Mouse (Mus musculus) MEL (cell line): ENCODE measurements around the gene Ldhb.

Source experiments
- CTCF ChIP-seq, 3 experiments: IDR thresholded peaks in 2 of 3; conservative IDR thresholded peaks in 1 of 3; 2 replicates each; pipeline ENCODE4 v1.5.1; 2011 to 2012; ENCODE audit warnings: low read length in 3 of 3, low read depth in 2 of 3, mild to moderate bottlenecking in 2 of 3, improper control_type of control experiment in 1 of 3, inconsistent platforms in 1 of 3, mixed read lengths in 1 of 3, moderate library complexity in 1 of 3; ENCODE audit not compliant: control insufficient read depth in 1 of 3, insufficient read depth in 1 of 3, poor library complexity in 1 of 3, severe bottlenecking in 1 of 3
- E2F4 ChIP-seq: IDR thresholded peaks from 2 replicates; pipeline ENCODE4 v1.6.1; 2011; ENCODE audit warnings: low read depth, low read length, improper control_type of control experiment, borderline replicate concordance
- EP300 ChIP-seq, 2 experiments: IDR thresholded peaks; 2 replicates each; pipeline ENCODE4 v1.6.1; 2011; ENCODE audit warnings: improper control_type of control experiment in 2 of 2, low read length in 2 of 2, low read depth in 1 of 2, mild to moderate bottlenecking in 1 of 2
- GABPA ChIP-seq: IDR thresholded peaks from 2 replicates; pipeline ENCODE4 v1.6.1; 2012; ENCODE audit warnings: low read depth, mild to moderate bottlenecking, inconsistent platforms, low read length, improper control_type of control experiment, moderate library complexity
- JUND ChIP-seq: IDR thresholded peaks from 2 replicates; pipeline ENCODE4 v1.6.1; 2011; ENCODE audit warnings: low read depth, mild to moderate bottlenecking, improper control_type of control experiment, low read length
- POLR2A ChIP-seq, 2 experiments: IDR thresholded peaks; 2 replicates each; pipeline ENCODE4 v1.6.1; 2011 to 2012; ENCODE audit warnings: low read length in 2 of 2, mild to moderate bottlenecking in 2 of 2, control low read depth in 1 of 2, improper control_type of control experiment in 1 of 2, low read depth in 1 of 2, moderate library complexity in 1 of 2; ENCODE audit not compliant: control insufficient read depth in 1 of 2, insufficient read depth in 1 of 2, poor library complexity in 1 of 2
- POLR2AphosphoS5 ChIP-seq: IDR thresholded peaks from 2 replicates; pipeline ENCODE4 v1.6.1; 2012; ENCODE audit warnings: low read depth, borderline replicate concordance, mild to moderate bottlenecking, inconsistent platforms, low read length, moderate library complexity, mixed read lengths
- RCOR1 ChIP-seq: IDR thresholded peaks from 2 replicates; pipeline ENCODE4 v1.6.1; 2012; ENCODE audit warnings: low read depth, mild to moderate bottlenecking, inconsistent platforms, low read length, improper control_type of control experiment
- SIN3A ChIP-seq: IDR thresholded peaks from 2 replicates; pipeline ENCODE4 v1.6.1; 2012; ENCODE audit warnings: low read length, improper control_type of control experiment, inconsistent platforms
- USF1 ChIP-seq: IDR thresholded peaks from 2 replicates; pipeline ENCODE4 v1.6.1; 2014; ENCODE audit warnings: low read depth, mild to moderate bottlenecking, inconsistent platforms, low read length, improper control_type of control experiment, moderate library complexity
- USF2 ChIP-seq, 2 experiments: IDR thresholded peaks; 2 replicates each; pipeline ENCODE4 v1.6.1; 2011 to 2012; ENCODE audit warnings: improper control_type of control experiment in 2 of 2, low read length in 2 of 2, borderline replicate concordance in 1 of 2, inconsistent platforms in 1 of 2, low read depth in 1 of 2, mild to moderate bottlenecking in 1 of 2; ENCODE audit not compliant: insufficient read depth in 1 of 2
- ZC3H11A ChIP-seq: IDR thresholded peaks from 2 replicates; pipeline ENCODE4 v1.6.1; 2012; ENCODE audit warnings: low read depth, mild to moderate bottlenecking, inconsistent platforms, low read length, improper control_type of control experiment
- ZMIZ1 ChIP-seq: IDR thresholded peaks from 2 replicates; pipeline ENCODE4 v1.6.1; 2012; ENCODE audit warnings: low read depth, mild to moderate bottlenecking, inconsistent platforms, low read length, improper control_type of control experiment, moderate library complexity
- ZNF384 ChIP-seq: IDR thresholded peaks from 2 replicates; pipeline ENCODE4 v1.6.1; 2012; ENCODE audit warnings: low read depth, mild to moderate bottlenecking, inconsistent platforms, low read length, improper control_type of control experiment

- TF ChIP-seq SIN3A = no peak
- no peak for TF ChIP-seq CTCF (IDR thresholded peaks at IDR 0.05 in 2 of 3, conservative IDR thresholded peaks at IDR 0.05 in 1 of 3; ENCODE audit: control insufficient read depth in 1 of 3, insufficient read depth in 1 of 3, low read depth in 2 of 3, low read length in 3 of 3, poor library complexity in 1 of 3, severe bottlenecking in 1 of 3)
- TF ChIP-seq GABPA = no peak
- TF ChIP-seq ZC3H11A = no peak
- no peak for TF ChIP-seq USF1
- TF ChIP-seq POLR2A (IDR thresholded peaks at IDR 0.05; ENCODE audit: control insufficient read depth in 1 of 2, insufficient read depth in 1 of 2, low read depth in 1 of 2, low read length in 2 of 2, poor library complexity in 1 of 2) = no peak
- no peak for TF ChIP-seq ZMIZ1
- no peak for TF ChIP-seq JUND
- TF ChIP-seq EP300 (IDR thresholded peaks at IDR 0.05; ENCODE audit: low read depth in 1 of 2, low read length in 2 of 2) = no peak
- no peak for TF ChIP-seq RCOR1
- TF ChIP-seq ZNF384 = no peak
- TF ChIP-seq POLR2AphosphoS5 = no peak
- no peak for TF ChIP-seq E2F4
- no peak for TF ChIP-seq USF2 (IDR thresholded peaks at IDR 0.05; ENCODE audit: borderline replicate concordance in 1 of 2, insufficient read depth in 1 of 2, low read depth in 1 of 2, low read length in 2 of 2)
These were observed 21.9 kb upstream of the Ldhb start for GRCm38 (mm10) chr6:142529680-142530079.
